Mouse (Mus musculus): Measurements from ENCODE around the gene Rad54l2.

- no peak for TF ChIP-seq POLR2A (IDR thresholded peaks at IDR 0.05; ENCODE audit: extremely low read depth, insufficient read depth, low read length)
- TF ChIP-seq CTCF (IDR thresholded peaks at IDR 0.05; ENCODE audit: low read depth, low read length) = no peak
Measured at GRCm38 (mm10) chr9:106638154-106638553, 150.8 kb downstream of the Rad54l2 start.

Measured in liver, adult 2 months (tissue).